Mouse (Mus musculus) liver, embryonic 15.5 days (tissue): ENCODE data around the gene Zfp235. TPM values are rescaled to one million over a fixed set of nuclear protein-coding genes. Genes with fewer than 3 reads are reported as not detected.

ENCODE experiments used
- polyA plus RNA-seq: library from polyadenylated mRNA; unstranded; fragments of >200 nt; fragmentation: Nextera tagmentation; extraction: Ambion mirVana; gene quantifications from 2 replicates; pipeline ENCODE4 v1.2.1, GENCODE M21; 2015

Zfp235 gene
- polyA plus RNA-seq, 1 experiment from 2014 or later = 3.3 TPM

Other genes with a start within 250 kb of the Zfp235 start
- not detected in 2 replicates for gene Vmn1r178, start 242.2 kb upstream of the Zfp235 start, polyA plus RNA-seq
- not detected in 2 replicates for gene Vmn1r179, start 207.2 kb upstream of the Zfp235 start, polyA plus RNA-seq
- not detected in 2 replicates for gene Vmn1r180, start 183.5 kb upstream of the Zfp235 start, polyA plus RNA-seq
- not detected in 2 replicates for gene Vmn1r181, start 159.6 kb upstream of the Zfp235 start, polyA plus RNA-seq
- not detected in 2 replicates for gene V1rd19, start 132.5 kb upstream of the Zfp235 start, polyA plus RNA-seq
- not detected in 2 replicates for gene Vmn1r183, start 80.9 kb upstream of the Zfp235 start, polyA plus RNA-seq
- 8.0 and 9.7 TPM in 2 replicates for gene Zfp180, start 52.2 kb upstream of the Zfp235 start, polyA plus RNA-seq
- gene Zfp112, start 21.9 kb upstream of the Zfp235 start, polyA plus RNA-seq = 0.50 and 0.54 TPM in 2 replicates
- gene Zfp114, start 40.9 kb downstream of the Zfp235 start, polyA plus RNA-seq = 0.40 and 0.61 TPM in 2 replicates
- 1.1 TPM in 2 replicates for gene Zfp111, start 77.3 kb downstream of the Zfp235 start, polyA plus RNA-seq
- gene Zfp109, start 103.4 kb downstream of the Zfp235 start, polyA plus RNA-seq = 1.0 and 1.2 TPM in 2 replicates
- 0.38 and 0.51 TPM in 2 replicates for gene Zfp108, start 120.6 kb downstream of the Zfp235 start, polyA plus RNA-seq
- gene Zfp93, start 136.3 kb downstream of the Zfp235 start, polyA plus RNA-seq = 0.88 and 0.93 TPM in 2 replicates
- 2.1 and 2.6 TPM in 2 replicates for gene Zfp61, start 167.1 kb downstream of the Zfp235 start, polyA plus RNA-seq
- 1.7 TPM in 2 replicates for gene Zfp94, start 182.5 kb downstream of the Zfp235 start, polyA plus RNA-seq
- gene Tescl, start 199.8 kb downstream of the Zfp235 start, polyA plus RNA-seq = not detected in 2 replicates
- not detected in 2 replicates for gene Lypd5, start 215.0 kb downstream of the Zfp235 start, polyA plus RNA-seq
- 127 and 144 TPM in 2 replicates for gene Kcnn4, start 236.1 kb downstream of the Zfp235 start, polyA plus RNA-seq